ENCODE assay signal across 9 mouse cellular contexts in genomic region chr5:92954323-92954722, GRCm38 (mm10).
DNase-seq lines count a peak whose midpoint lies in the region; ATAC-seq and TF ChIP-seq lines count a peak whose summit lies in the region.
"Had no signal": no experiment of that assay in that cellular context is flagged by ENCODE, and none has a peak within 500 bp of the region (broad histone marks: within the 10 kb centered on the region; RNA-seq: fewer than 3 reads in every experiment).

No protein-coding gene starts in this region.

- 39% methylated on average over 10 of the region's 10 CpGs for WGBS in forebrain, embryonic 13.5 days
- whole genome bisulfite sequencing in liver, embryonic 14.5 days (ENCODE audit: insufficient replicate concordance), result 24% methylated on average over 10 of the region's 10 CpGs
- WGBS in olfactory bulb, adult 2 months, result 17% methylated on average over 10 of the region's 10 CpGs

- peak; percentile 61 for TF ChIP-seq CTCF in liver, embryonic 14.5 days (IDR thresholded peaks at IDR 0.05; ENCODE audit: low read depth)
- no peak for TF ChIP-seq CTCF in olfactory bulb, adult 2 months (IDR thresholded peaks at IDR 0.05; ENCODE audit: insufficient read depth, low read depth, low read length)

- intact Hi-C loops in heart, postnatal 10 days (cut with DNase I), result loop anchor here (1.0 to 10.0 kb wide), 4 partner anchors 137 to 490 kb away; partner anchors contain the start of gene Shroom3

- no peak overlapping the region for H3K27ac ChIP-seq in ES-E14 (ENCODE audit: insufficient read depth, low read depth, low read length, poor library complexity, severe bottlenecking)
- no peak overlapping the region for H3K27ac ChIP-seq in forebrain, embryonic 13.5 days
- no peak overlapping the region for H3K27ac ChIP-seq in liver, embryonic 14.5 days
- peak overlapping the region; percentile 23 for H3K27ac ChIP-seq in olfactory bulb, adult 2 months (ENCODE audit: insufficient read depth, low read depth, low read length)
- H3K27ac ChIP-seq: embryonic facial prominence, embryonic 12.5 days had no signal

- DNase-seq in ES-E14 (ENCODE audit: low read depth, low spot score), result peak; percentile 67
- peak; percentile 49 for DNase-seq in c-Kit-positive CD71-negative TER-119-negative erythroid progenitor cells, embryonic 14.5 days (ENCODE audit: low read depth)
- peak; percentile 90 to 91 for DNase-seq in heart, postnatal 10 days
- DNase-seq in kidney, postnatal 14 days, result peak; percentile 85
- peak in 2 of 3 experiments; percentile 7 to 16 for DNase-seq in liver, embryonic 14.5 days (ENCODE audit: low read depth in 3 of 3, low spot score in 3 of 3)
- peak; percentile 60 to 72 for DNase-seq in urinary bladder, postnatal 36 days (ENCODE audit: low spot score in 2 of 2)

- no peak for TF ChIP-seq POLR2A in olfactory bulb, adult 2 months (IDR thresholded peaks at IDR 0.05; ENCODE audit: insufficient read depth, low read depth, low read length)

- H3K9me3 ChIP-seq in ES-E14 (ENCODE audit: control insufficient read depth, insufficient read depth, low read depth, low read length), result no peaks in the 10 kb centered on the region
- no peaks in the 10 kb centered on the region for H3K9me3 ChIP-seq in forebrain, embryonic 13.5 days (replicated peaks)
- H3K9me3 ChIP-seq in liver, embryonic 14.5 days (ENCODE audit: control insufficient read depth, low read length), result no peaks in the 10 kb centered on the region
- H3K9me3 ChIP-seq: embryonic facial prominence, embryonic 12.5 days had no signal

- H3K36me3 ChIP-seq in ES-E14 (ENCODE audit: control insufficient read depth, insufficient read depth, low read length, poor library complexity, severe bottlenecking), result peaks cover 37% of the 10 kb centered on the region
- H3K36me3 ChIP-seq in forebrain, embryonic 13.5 days (ENCODE audit: poor library complexity, severe bottlenecking), result peaks cover 73% of the 10 kb centered on the region
- no peaks in the 10 kb centered on the region for H3K36me3 ChIP-seq in liver, embryonic 14.5 days (replicated peaks; ENCODE audit: control insufficient read depth, insufficient read depth, low read depth)

- no peak overlapping the region for H3K4me3 ChIP-seq in ES-E14 (ENCODE audit: insufficient read depth in 1 of 2, low read depth in 1 of 2, low read length in 2 of 2, poor library complexity in 1 of 2, severe bottlenecking in 1 of 2)
- no peak overlapping the region for H3K4me3 ChIP-seq in forebrain, embryonic 13.5 days
- H3K4me3 ChIP-seq in liver, embryonic 14.5 days (ENCODE audit: insufficient read depth in 1 of 2, low read depth in 2 of 2, low read length in 2 of 2), result no peak overlapping the region
- no peak overlapping the region for H3K4me3 ChIP-seq in olfactory bulb, adult 2 months (ENCODE audit: insufficient read depth, low read depth, low read length)
- H3K4me3 ChIP-seq: embryonic facial prominence, embryonic 12.5 days had no signal

- H3K27me3 ChIP-seq in forebrain, embryonic 13.5 days, result no peaks in the 10 kb centered on the region
- H3K27me3 ChIP-seq in liver, embryonic 14.5 days (ENCODE audit: control insufficient read depth, insufficient read depth, low read length), result no peaks in the 10 kb centered on the region
- H3K27me3 ChIP-seq: embryonic facial prominence, embryonic 12.5 days had no signal

- H3K4me1 ChIP-seq in ES-E14 (ENCODE audit: control insufficient read depth in 2 of 2, insufficient read depth in 2 of 2, low read length in 2 of 2, poor library complexity in 1 of 2), result peaks cover 0 to 7% of the 10 kb centered on the region in 2 experiments; a peak in 1 of 4 replicates
- H3K4me1 ChIP-seq in forebrain, embryonic 13.5 days, result peaks cover 5% of the 10 kb centered on the region
- no peaks in the 10 kb centered on the region for H3K4me1 ChIP-seq in liver, embryonic 14.5 days (replicated peaks; ENCODE audit: control insufficient read depth in 2 of 2, insufficient read depth in 2 of 2, low read length in 1 of 2)
- H3K4me1 ChIP-seq in olfactory bulb, adult 2 months (ENCODE audit: control insufficient read depth, insufficient read depth, low read length), result peaks cover 30% of the 10 kb centered on the region

- no peak for TF ChIP-seq EP300 in liver, embryonic 14.5 days (IDR thresholded peaks at IDR 0.05; ENCODE audit: low read depth)

- in situ Hi-C loops in ES-E14 (cut with MboI; ENCODE audit: low sequenced_read_pairs in 2 of 2, unreplicated experiment in 2 of 2), result loop anchor here (25.0 kb wide), 2 partner anchors 217 to 242 kb away; no protein-coding TSS in a partner anchor

- no peak overlapping the region for H3K4me2 ChIP-seq in forebrain, embryonic 13.5 days
- H3K4me2 ChIP-seq in liver, embryonic 14.5 days (ENCODE audit: low read depth), result no peak overlapping the region
- H3K4me2 ChIP-seq: embryonic facial prominence, embryonic 12.5 days had no signal

- H3K9ac ChIP-seq in ES-E14 (ENCODE audit: insufficient read depth, low read depth, low read length, poor library complexity, severe bottlenecking), result no peak overlapping the region
- H3K9ac ChIP-seq in forebrain, embryonic 13.5 days, result no peak overlapping the region
- no peak overlapping the region for H3K9ac ChIP-seq in liver, embryonic 14.5 days (replicated peaks)
- H3K9ac ChIP-seq: embryonic facial prominence, embryonic 12.5 days had no signal

- ATAC-seq in forebrain, embryonic 13.5 days, result peak; percentile 69
- no peak for ATAC-seq in liver, embryonic 14.5 days (ENCODE audit: insufficient read depth)

TF ChIP-seq in ES-E14, 5 proteins besides CTCF, POLR2A, EP300 and RAD21:
- TF ChIP-seq ZC3H11A (IDR thresholded peaks at IDR 0.05; ENCODE audit: borderline replicate concordance, low read depth, low read length), result peak; percentile 21; the same call in 1 of the 2 replicates
- TF ChIP-seq CHD2 (IDR thresholded peaks at IDR 0.05; ENCODE audit: low read depth, low read length), result no peak

Comparison
In these comparisons a context has a peak if more than half of its experiments do, and no peak if none do; other contexts are left out.
1. DNase-seq: peak in every context shown above with its lines; median percentile 90 in heart, postnatal 10 days; 85 in kidney, postnatal 14 days; 67 in ES-E14; 66 in urinary bladder, postnatal 36 days; 49 in c-Kit-positive CD71-negative TER-119-negative erythroid progenitor cells, embryonic 14.5 days; 12 in liver, embryonic 14.5 days.